Mouse (Mus musculus) lung, postnatal 0 days (tissue): ENCODE data around the gene Akr1b8.
"Not testable (repeated sequence)": the region's sequence is repeated elsewhere in the genome, so short reads cannot be mapped to it uniquely, and the experiment has no call there.

Experiments
- CTCF ChIP-seq: IDR thresholded peaks from 2 replicates; pipeline ENCODE4 v1.5.1; 2016; ENCODE audit warnings: antibody characterized with exemption, mild to moderate bottlenecking
- EP300 ChIP-seq: IDR thresholded peaks from 2 replicates; pipeline ENCODE4 v1.6.1; 2016; ENCODE audit warnings: antibody characterized with exemption, mild to moderate bottlenecking, control low read depth

DNA sequence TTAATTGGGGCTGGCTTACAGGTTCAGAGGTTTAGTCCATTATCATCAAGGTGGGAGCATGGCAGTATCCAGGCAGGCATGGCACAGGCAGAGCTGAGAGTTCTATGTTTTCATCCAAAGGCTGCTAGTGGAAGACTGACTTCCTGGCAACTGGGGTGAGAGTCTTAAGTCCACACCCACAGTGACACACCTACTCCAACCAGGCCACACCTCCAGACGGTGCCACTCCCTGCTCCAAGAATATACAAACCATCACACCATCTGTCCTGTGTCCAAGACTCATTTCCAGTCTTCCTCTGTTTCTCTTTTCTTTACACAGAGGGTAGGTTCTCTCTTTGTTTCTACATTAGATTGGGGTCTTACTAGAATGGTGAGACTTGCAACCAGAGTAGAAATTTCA is 59.5 kb downstream of the Akr1b8 start:
- not testable (repeated sequence) for TF ChIP-seq CTCF, EP300
